Mouse (Mus musculus): ENCODE data around the gene Sstr4.

The Sstr4 gene

GRCm38 (mm10) chr2:148393846-148394245, 1.3 kb upstream of the Sstr4 start:
- no peak for DNase-seq (ENCODE audit: low spot score in 2 of 2)

GRCm38 (mm10) chr2:148396209-148396608, 1.1 kb downstream of the Sstr4 start:
- DNase-seq (ENCODE audit: low spot score in 2 of 2) = peak in 1 of 2 experiments; percentile 15

GRCm38 (mm10) chr2:148397015-148397783, 2.1 kb downstream of the Sstr4 start:
- peak in 1 of 2 experiments; percentile 23 for DNase-seq (ENCODE audit: low spot score in 2 of 2)

DNA sequence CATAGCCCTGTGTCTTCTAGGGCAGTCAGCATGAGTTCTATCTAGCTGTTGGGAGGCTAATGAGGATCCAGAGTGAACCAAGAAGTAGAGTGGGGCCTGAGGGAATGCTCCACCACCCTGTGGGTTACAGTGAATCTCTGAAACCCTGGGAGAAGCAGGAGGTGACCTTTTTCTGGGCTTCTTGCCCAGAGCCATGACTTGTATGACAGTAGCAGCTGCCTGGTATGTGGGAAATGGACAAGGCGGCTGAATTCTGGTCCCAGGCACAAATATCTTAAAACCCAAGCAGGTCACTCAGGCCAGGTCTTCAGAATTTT, 2.6 kb downstream of the Sstr4 start:
- DNase-seq (ENCODE audit: low spot score in 2 of 2) = no peak

DNA sequence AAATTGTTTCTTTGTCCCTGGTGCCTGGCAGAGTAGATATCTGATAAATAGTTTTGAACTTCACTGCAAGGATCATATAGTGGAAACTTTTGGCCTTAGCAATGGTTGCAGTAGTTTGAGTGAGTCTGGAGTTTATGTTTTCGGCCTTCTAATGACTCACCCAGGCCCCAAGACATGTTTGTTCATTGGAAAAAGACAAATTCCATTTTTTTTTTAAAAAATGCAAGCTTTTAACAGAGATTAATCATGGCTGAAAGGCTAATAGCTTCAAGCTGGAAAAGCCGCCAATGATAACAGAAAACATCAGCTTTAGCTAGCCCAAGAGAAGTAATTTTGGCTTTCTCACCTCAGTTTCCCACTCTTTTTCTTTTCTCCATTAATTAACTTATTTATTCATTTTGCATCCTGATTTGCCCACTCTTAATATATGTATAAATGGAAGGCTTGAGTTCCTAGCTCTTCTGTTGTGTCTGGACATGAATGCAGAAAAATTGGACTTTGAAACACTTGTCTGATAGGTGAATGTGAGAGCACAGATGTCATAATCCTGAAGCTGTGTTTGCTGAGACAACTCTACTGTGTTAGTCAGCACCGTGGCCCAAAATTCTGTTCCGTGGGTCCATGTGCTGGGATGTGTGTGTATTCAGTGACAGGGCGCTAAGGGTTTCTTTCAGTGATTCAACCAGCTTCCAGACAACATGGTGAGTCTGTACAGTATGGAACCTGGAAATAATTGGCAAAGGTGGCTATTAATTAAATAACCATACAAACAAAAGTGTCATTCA, 3.9 kb downstream of the Sstr4 start:
- DNase-seq (ENCODE audit: low spot score in 2 of 2) = no peak

- no peak for DNase-seq (ENCODE audit: low spot score in 2 of 2)
Observed at GRCm38 (mm10) chr2:148402227-148402626, 7.1 kb downstream of the Sstr4 start.

DNA sequence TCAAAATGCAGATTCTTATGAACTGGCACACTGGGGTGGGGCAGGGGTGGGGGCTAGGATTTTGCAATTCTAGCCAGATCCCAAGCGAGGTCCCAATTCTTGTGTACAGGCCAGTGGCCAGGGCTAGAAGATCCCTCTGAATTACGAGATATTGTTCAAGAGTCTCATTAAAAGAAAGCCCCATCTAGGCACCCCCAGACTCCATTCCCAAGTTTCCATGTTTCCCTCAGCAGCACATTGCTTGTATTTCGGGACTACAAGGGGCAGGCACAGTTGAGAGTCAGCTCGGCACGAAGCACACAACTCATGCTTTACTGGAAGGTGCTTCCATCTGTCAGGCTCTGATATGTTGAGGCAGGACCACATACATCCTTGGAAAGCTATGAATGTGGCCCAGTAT, 9.8 kb downstream of the Sstr4 start:
- DNase-seq (ENCODE audit: low spot score in 2 of 2) = no peak

GRCm38 (mm10) chr2:148406160-148406970, 11.2 kb downstream of the Sstr4 start:
- DNase-seq (ENCODE audit: low spot score in 2 of 2) = peak in 1 of 2 experiments; percentile 19

GRCm38 (mm10) chr2:148406971-148407869, 12.1 kb downstream of the Sstr4 start:
- DNase-seq (ENCODE audit: low spot score in 2 of 2) = no peak

DNA sequence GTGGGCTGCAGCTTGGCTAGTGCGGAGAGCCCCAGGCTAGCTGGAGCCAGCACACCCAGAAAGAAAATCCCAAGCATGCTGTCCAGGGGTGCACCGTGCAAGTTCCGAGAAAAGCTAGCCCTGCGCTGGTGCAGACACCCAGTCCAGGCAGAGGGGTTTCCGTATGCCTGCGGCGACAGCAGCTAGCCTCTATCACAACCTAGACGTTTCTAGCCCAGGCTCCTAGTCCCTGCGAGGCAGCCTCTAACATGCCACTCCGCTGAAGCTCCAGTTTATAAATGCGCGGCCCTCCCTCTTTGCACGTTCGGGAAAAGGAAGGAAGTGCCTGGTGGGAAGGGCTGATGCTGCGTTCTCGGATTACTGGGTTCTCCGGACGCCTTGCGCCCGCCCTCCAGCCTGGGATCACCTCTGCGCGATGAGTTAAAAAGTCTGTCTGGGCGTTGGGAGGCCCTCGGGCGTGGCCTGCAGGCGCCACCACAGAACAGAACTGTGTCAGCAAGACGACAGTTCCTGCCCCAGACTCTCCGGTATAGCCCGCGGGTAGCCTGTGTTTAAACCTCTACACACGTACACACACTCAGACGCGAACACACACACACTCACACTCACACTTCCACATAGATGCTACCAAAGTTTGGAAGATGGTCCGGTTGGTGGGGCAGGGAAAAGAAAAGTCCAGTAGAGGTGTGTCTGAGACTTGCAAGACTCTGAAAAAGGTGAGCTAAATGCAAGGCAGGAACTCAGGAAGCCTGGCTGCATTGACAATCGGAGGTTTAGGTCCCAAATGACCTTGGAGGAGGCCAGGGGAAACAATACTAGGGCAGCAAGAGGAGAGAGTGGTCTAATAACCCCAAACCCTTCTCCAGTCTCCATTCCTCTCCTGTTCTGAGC, 13.0 kb downstream of the Sstr4 start, which contains the start of gene Thbd:
TSS of gene Thbd (minus strand) at position 319 of the 891 bp plus-strand sequence.
- peak in 1 of 2 experiments; percentile 15 for DNase-seq (ENCODE audit: low spot score in 2 of 2)

DNA sequence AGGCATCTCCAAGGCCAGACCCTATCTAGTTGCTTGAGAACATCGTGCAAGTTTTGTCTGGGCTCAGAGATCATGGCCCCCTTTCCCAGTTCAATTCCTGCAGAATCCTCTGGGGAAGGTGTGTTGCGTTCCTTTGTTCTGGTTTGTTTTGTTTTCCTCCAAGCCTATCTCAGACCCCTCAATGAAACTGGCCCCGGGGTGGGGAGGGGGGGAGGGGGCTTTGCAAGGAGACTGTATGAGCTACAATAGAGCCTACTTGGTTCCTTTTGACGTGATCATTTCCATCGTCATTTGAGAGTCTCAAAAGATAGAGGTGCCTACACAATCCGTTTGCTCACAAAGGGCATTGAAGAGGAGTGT, 13.6 kb downstream of the Sstr4 start:
- no peak for DNase-seq (ENCODE audit: low spot score in 2 of 2)

- DNase-seq (ENCODE audit: low spot score in 2 of 2) = peak in 1 of 2 experiments; percentile 76
Observed at GRCm38 (mm10) chr2:148409141-148409540, 14.0 kb downstream of the Sstr4 start.

DNA sequence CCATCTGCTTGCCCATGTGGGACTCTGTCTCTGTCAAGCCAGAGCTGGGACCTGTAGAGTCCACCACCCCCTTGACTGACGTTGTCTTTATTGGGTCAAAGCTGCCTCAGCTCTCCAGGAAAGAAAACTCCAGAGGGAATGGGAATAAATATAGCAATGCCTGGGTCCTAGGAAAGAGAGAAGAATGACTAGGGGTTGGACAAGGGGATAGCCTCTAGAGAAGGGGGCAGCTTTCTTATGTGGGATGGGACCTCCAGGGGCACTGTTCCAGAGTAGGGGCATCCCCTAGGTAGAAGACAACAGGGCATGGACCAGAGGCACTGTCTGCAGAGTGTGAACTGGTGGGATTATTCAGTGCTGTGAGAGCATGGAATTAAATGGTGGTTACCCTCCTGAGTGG, 14.7 kb downstream of the Sstr4 start:
- DNase-seq (ENCODE audit: low spot score in 2 of 2) = no peak

DNA sequence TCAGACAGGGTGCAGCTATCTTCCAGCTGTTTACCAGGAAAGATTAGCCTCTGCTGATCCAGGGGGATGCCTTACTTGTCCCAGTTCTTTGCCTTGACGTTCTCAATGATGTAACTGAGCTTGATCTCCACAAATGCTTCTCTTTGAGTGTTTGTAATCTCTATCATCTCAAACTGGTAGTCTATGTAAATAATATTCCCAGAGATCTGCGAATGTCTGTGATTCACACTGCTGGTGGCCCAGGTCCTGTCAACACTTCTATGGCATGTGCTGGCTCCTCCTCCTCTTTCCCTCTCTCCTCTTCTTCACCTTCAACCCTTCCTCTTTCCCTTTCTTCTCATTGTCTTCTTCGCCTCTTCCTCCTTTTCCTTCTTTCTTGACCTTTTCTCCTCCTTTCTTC, 24.0 kb downstream of the Sstr4 start:
- DNase-seq (ENCODE audit: low spot score in 2 of 2) = no peak

DNA sequence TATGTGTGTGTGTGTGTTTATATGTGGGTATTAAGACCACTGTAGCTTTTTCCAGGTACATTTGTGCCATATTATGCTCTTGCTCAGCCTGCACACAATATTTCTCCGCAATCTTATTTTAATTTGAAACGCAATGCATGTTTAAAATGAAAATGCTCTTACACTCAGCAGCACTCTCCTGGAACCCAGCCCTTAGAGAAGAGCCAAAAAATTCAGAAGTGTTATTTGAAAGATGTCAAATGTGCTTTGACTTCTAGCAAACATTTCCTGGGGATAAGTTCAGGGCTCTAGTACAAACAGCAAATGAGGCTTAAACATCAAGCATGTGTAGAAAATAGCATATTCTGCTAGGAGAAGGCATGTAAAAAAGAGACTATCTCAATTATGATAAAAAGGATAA, 24.6 kb downstream of the Sstr4 start:
- no peak for DNase-seq (ENCODE audit: low spot score in 2 of 2)

DNA sequence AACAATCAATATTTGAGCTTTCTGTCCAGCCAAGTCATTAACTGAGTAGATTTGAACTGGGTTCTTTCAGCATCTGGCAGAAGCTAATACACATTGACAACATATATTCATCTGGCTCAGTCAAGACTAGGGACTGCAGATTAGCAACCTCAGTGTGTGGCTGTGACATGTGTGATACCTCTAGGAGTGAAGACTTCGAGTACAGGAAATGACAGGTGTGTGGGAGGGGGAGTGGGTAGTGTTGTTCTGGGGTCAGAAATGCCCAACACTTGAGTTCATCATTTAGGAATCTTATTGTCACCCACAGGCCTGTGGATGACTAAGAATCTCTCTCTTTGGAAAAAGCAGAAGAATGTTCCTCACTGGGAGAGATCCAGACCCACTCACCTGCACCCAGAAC, 26.0 kb downstream of the Sstr4 start:
- no peak for DNase-seq (ENCODE audit: low spot score in 2 of 2)

GRCm38 (mm10) chr2:148421706-148422105, 26.6 kb downstream of the Sstr4 start:
- no peak for DNase-seq (ENCODE audit: low spot score in 2 of 2)

DNA sequence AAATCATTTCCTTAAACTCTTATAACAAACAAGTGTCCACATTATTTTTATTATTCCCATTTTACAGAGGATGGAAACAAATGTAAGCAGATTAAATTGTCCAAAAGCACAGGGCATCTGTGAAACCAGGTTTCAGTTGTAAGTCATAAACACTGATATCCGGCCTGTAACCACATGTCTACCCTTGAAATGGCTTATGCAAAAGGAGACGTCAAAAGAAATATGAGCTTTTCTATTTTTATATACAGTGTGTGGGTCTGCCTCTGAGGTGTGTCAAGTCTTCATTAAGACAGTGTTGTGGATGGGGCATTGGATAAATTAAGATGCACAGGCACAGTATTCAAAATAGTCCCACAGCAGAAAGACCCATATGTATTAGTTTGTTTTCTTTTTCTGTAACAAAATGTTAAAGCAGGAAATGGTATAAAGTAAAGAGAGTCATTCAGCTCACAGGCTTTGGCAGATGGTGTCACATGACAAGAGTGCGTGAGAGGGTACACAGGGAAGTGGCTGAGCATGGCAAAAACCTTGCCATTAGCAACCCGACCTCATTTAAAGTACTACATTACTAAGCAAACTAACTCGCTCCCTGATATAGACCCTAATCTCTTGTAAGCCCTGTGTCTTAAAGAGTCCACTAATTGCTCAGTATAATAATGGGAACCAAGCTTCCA, 30.7 kb downstream of the Sstr4 start:
- DNase-seq (ENCODE audit: low spot score in 2 of 2) = no peak

DNA sequence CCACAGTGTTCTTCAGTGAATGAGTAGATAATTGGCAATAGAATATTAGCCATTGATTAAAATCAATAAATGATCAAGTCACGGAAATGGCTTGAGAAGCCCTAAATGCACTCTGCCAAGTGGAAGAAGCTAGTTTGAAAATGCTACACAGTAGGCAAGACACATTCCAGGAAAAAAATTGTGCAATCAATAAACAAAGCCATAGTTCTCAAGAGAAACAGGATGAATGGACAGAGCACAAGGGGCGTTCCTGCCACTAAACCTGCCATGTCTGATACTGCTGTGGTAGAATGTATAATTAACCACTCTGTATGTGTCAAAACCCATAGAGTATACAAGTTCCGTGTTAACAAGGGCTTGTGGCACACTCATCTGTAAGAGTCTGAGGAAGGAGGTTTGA, 32.4 kb downstream of the Sstr4 start:
- DNase-seq (ENCODE audit: low spot score in 2 of 2) = no peak

DNA sequence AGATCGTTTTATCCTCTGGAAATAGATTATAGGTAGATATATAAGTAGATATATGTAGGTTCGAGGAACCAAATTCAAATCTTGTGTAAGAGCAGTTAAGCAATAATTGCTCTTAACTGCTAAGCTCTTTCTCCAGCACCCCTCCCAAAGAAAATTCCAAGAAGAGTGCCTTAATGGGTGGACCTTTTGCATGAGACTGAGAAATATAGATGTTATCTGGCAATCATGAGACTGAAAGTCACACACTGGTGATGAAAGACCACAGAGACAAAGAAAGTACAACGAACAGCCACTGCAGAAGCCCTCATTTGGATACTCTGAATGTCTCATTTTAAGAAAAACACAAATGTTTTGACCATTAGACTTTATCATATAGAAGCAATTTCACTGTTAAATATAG, 33.4 kb downstream of the Sstr4 start:
- DNase-seq (ENCODE audit: low spot score in 2 of 2) = no peak

Measured in left cerebral cortex, adult 9 months (tissue).